Mouse (Mus musculus) heart, embryonic 10.5 days (tissue): ENCODE data around the gene Olfr548-ps1. TPM values are rescaled to one million over a fixed set of nuclear protein-coding genes. Genes with fewer than 3 reads are reported as not detected.
"Not testable (repeated sequence)": the region's sequence is repeated elsewhere in the genome, so short reads cannot be mapped to it uniquely, and the experiment has no call there.

Experiments used
- DNase-seq: peaks from one replicate; pipeline ENCODE4 v3.0.0-alpha.2; 2017; ENCODE audit warnings: low spot score
- H3K27ac ChIP-seq: fragments of 300-500 bp; sonication (generic); 2 replicates; pipeline ENCODE4 v1.5.1; 2016; ENCODE audit warnings: mild to moderate bottlenecking
- H3K27me3 ChIP-seq: fragments of 300-500 bp; sonication (generic); 2 replicates; pipeline ENCODE4 v1.6.1; 2016; ENCODE audit warnings: mild to moderate bottlenecking; ENCODE audit not compliant: poor library complexity, insufficient read depth, severe bottlenecking
- H3K36me3 ChIP-seq: fragments of 300-500 bp; sonication (generic); 2 replicates; pipeline ENCODE4 v1.6.1; 2016; ENCODE audit warnings: mild to moderate bottlenecking, moderate library complexity
- H3K4me1 ChIP-seq: fragments of 300-500 bp; sonication (generic); 2 replicates; pipeline ENCODE4 v1.6.1; 2016; ENCODE audit warnings: mild to moderate bottlenecking
- H3K4me3 ChIP-seq: fragments of 300-500 bp; sonication (generic); 2 replicates; pipeline ENCODE4 v1.5.1; 2016; ENCODE audit warnings: mild to moderate bottlenecking, moderate library complexity
- H3K9me3 ChIP-seq: fragments of 300-500 bp; sonication (generic); 2 replicates; pipeline ENCODE4 v1.6.1; 2016; ENCODE audit warnings: mild to moderate bottlenecking, moderate library complexity
- WGBS: fragments of 180-500 bp; shearing (Covaris S2); methylation state at CpG from one replicate; pipeline ENCODE4 v1.1.7; 2016; 5-methylcytosine and 5-hydroxymethylcytosine counted together
- polyA plus RNA-seq: library from polyadenylated mRNA; unstranded; fragments of >200 nt; fragmentation: Nextera tagmentation; extraction: Ambion mirVana; gene quantifications from 2 replicates; pipeline ENCODE4 v1.2.1, GENCODE M21; 2016

Gene Olfr548-ps1
- polyA plus RNA-seq, result not detected in 2 replicates

DNA sequence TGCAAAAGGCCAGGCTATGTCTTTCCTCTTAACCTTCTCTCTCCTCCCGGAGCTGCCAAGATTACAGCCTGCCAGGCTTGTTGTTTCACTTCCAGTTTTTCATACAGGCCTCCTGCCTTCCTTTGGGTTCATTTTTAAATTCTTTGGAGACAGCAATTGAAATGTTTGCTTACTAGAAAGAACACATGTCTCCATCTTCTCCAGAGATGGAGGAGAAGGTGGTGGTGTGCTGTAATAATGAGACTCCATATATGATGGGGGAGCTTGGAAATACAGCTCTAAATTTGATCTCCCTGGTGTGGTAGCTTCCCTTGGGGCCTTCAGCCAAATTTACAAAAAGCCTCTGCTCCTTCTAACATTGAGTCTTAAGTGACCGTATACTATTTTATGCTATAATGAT lies at the start of gene Olfr548-ps1:
Olfr548-ps1 (plus strand) TSS at position 301 of the 400 bp plus-strand sequence.
- H3K4me1 ChIP-seq, result no peaks in the 10 kb centered on the region
- H3K27ac ChIP-seq, result no peak within 1 kb of the TSS
- H3K27me3 ChIP-seq, result no peaks in the 10 kb centered on the region
- H3K36me3 ChIP-seq, result no peaks in the 10 kb centered on the region
- WGBS, result 80% methylated on average over 2 of the region's 2 CpGs
- H3K4me3 ChIP-seq, result no peak within 1 kb of the TSS
- H3K9me3 ChIP-seq, result no peaks in the 10 kb centered on the region
- DNase-seq, result no peak

DNA sequence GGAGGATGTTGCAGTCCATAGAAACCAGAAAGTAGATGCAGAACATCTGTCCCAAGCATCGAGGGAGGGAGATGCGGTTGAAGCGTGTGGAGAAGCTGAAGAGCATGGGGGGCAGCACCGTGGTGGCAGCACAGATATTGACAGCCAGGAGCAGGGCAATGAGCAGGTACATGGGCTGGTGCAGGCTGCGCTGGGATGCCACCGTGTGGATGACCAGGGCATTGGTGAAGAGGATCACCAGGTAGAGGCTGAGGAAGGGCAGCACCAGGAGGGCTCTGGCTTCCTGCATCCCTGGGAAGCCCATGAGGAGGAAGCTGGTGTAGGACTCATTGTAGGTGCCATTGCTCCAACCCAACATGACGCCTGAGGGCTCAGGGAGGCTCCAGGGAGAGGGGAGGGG lies 46.3 kb upstream of the Olfr548-ps1 start:
- H3K27ac ChIP-seq, H3K4me3 ChIP-seq, H3K36me3 ChIP-seq, H3K4me1 ChIP-seq, H3K9me3 ChIP-seq, H3K27me3 ChIP-seq, DNase-seq: not testable (repeated sequence)
- WGBS, result 40% methylated on average over 7 of the region's 7 CpGs

DNA sequence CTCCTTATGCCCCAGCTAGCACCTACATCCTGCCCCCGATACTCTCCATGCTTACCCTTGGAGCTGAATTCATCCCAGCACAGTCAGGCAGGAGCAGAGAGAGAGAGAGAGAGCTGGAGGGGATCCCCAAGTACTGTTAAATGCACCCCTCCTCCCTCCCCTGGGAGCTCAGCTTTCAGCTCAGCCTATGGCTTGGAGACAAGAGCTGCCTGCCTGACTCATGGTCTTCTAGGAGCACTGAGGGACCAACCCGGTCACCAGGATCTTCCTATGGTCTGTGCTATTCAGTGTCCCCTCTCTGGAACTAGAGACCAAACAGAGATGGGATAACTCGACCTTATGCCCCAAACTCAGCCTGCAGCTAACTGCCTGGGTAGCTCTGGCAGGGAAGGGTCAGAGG lies 41.2 kb upstream of the Olfr548-ps1 start, which contains the start of gene Olfr545:
Olfr545 (minus strand) TSS at position 101 of the 400 bp plus-strand sequence.
- no peak for DNase-seq
- Histone ChIP-seq H3K9me3 (no peaks in the 10 kb centered on the region), H3K27ac (no peak within 1 kb of the TSS), H3K4me1 (no peaks in the 10 kb centered on the region), H3K36me3 (no peaks in the 10 kb centered on the region), H3K4me3 (no peak within 1 kb of the TSS), H3K27me3 (no peaks in the 10 kb centered on the region)
- WGBS, result 60% methylated on average over 3 of the region's 3 CpGs

DNA sequence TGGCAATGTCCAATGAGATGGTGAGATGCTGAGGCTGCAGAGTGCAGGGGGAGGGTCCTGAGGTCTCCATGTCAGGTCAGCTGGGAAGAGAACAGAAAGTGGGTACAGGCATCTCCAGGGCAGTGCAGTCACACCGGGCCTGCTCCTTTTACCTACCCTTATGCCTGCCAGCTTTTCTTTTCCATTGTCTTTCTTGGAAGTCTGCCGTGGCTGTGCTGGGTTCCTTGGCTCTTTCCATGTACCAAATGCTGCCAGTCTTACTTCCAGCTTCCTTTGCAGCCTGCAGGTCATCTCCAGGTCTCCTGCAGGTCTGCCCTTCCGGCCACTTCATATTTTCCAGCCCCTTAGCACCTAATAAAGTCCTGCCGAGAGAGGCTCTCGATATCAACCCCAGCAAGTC lies 38.7 kb upstream of the Olfr548-ps1 start:
- Histone ChIP-seq H3K27ac (no peak overlapping the region), H3K4me1 (no peaks in the 10 kb centered on the region), H3K9me3 (no peaks in the 10 kb centered on the region), H3K27me3 (no peaks in the 10 kb centered on the region), H3K36me3 (no peaks in the 10 kb centered on the region), H3K4me3 (no peak overlapping the region)
- 59% methylated on average over 5 of the region's 5 CpGs for WGBS
- DNase-seq, result no peak

DNA sequence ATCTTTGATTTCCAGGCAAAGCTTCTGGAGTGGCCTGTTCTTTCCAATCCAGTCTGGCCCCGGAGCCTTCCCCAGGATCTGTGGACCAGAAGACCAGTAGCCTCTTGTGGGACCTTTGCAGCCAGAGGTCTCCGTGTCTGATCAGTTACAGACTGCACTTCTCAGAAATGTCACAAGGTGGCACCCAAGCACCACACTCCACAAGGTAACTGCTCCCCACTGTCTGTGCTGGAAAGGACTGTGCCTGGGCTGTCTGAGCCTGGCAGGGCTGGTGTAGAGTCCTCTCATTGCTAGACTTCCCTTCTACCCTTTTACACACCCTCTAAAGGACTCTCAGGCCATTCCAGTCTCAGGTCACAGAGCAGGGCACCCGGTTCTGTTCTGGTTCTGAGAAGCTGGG lies 33.8 kb upstream of the Olfr548-ps1 start:
- Histone ChIP-seq H3K27me3 (peaks cover 15% of the 10 kb centered on the region; the same call in 1 of the 2 replicates), H3K27ac (no peak overlapping the region), H3K4me3 (no peak overlapping the region), H3K4me1 (no peaks in the 10 kb centered on the region; the same call in 1 of the 2 replicates), H3K36me3 (no peaks in the 10 kb centered on the region), H3K9me3 (no peaks in the 10 kb centered on the region)
- peak; percentile 89 for DNase-seq
- WGBS, result 40% methylated on average over 3 of the region's 3 CpGs

DNA sequence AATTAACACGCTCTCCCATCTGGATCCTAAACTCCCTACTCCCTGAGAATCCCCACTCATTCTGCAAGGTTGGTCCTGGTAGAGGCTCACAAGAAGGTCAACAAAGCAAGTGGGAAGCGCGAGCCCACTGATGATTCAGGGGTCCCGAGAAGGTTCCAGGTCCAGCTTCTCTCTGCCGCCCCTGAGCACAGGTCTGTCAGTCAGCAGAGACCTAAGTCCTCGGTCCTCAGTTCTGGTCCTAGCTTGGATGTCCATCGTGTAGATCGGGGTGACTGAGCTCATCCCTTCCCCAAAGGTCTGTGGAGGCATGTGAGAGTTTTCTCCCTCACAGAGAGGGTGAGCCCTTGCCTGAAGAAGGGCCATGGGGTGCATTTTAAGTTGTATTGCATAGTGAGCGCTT lies 32.6 kb upstream of the Olfr548-ps1 start:
- no peaks in the 10 kb centered on the region for H3K36me3 ChIP-seq
- H3K4me1 ChIP-seq, result peaks cover 5% of the 10 kb centered on the region; the same call in 1 of the 2 replicates
- H3K4me3 ChIP-seq, result no peak overlapping the region
- no peak overlapping the region for H3K27ac ChIP-seq
- 82% methylated on average over 9 of the region's 9 CpGs for WGBS
- H3K9me3 ChIP-seq, result no peaks in the 10 kb centered on the region
- peaks cover 20% of the 10 kb centered on the region; the same call in 1 of the 2 replicates for H3K27me3 ChIP-seq
- DNase-seq, result peak; percentile 68

DNA sequence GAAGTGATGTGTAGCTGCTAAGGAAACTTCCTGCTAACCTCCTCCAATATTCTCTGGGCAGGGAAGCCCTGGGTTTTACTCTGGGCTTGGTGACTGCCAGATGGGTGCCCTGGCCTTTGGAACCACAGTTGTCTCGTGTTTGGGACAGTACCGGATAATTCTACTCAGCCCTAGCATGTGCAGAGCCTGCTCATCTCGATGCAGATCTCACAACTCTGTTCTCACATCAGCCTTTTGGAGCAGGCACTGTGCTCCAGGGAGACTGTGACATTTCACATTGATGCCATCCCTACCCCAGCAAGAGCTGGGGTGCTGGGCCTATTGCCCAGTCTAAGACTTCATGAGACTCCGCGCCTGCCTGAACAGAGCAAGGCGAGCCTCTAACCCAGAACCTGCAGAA lies 32.0 kb upstream of the Olfr548-ps1 start:
- Histone ChIP-seq H3K27ac (no peak overlapping the region), H3K9me3 (no peaks in the 10 kb centered on the region), H3K27me3 (peaks cover 24% of the 10 kb centered on the region), H3K4me1 (peaks cover 5% of the 10 kb centered on the region; the same call in 1 of the 2 replicates), H3K4me3 (no peak overlapping the region), H3K36me3 (no peaks in the 10 kb centered on the region)
- peak; percentile 68 for DNase-seq
- 82% methylated on average over 6 of the region's 6 CpGs for WGBS

DNA sequence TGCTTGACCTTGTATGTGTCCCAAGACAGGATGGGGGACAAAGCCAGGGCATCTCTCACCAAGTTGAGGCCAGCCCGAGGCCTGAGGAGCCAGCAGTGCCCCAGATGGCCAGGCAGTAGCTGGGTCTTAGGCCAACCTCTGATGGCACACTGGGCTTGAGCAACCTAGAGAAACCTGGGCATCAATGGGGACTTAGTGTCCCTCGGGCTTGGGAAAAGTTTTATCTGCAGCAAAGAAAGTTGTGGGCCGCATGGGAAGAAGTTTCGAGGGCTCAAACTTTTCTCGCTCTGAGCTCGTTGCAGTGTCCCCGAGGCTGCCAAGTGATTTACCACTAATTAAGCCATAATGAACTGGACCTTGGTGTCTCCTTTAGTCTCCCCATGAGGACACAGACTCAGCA lies 31.0 kb upstream of the Olfr548-ps1 start:
- WGBS, result 79% methylated on average over 7 of the region's 7 CpGs
- Histone ChIP-seq H3K36me3 (no peaks in the 10 kb centered on the region), H3K27ac (no peak overlapping the region), H3K27me3 (peaks cover 32% of the 10 kb centered on the region), H3K4me3 (no peak overlapping the region), H3K4me1 (peaks cover 5% of the 10 kb centered on the region; the same call in 1 of the 2 replicates), H3K9me3 (no peaks in the 10 kb centered on the region)
- DNase-seq, result peak; percentile 70

DNA sequence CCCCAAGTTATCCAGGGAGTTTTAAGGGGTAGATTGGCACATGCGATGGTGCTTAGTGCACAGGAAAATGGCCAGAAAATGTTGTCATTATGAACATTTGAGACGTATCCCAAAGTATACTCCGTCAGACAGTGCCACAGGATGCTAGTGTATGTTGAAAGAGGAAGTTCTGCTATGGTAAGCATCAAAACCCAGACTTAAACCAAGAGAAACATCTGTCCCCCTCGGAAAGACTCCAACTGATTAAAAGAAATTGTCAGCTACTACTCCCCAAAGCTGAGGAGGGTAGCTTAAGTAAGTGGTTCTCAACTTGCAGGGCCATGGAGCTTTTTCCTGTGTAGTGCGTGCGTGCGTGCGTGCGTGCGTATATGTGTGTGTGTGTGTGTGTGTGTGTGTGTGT lies 28.8 kb upstream of the Olfr548-ps1 start:
- Histone ChIP-seq H3K27me3 (peaks cover 32% of the 10 kb centered on the region), H3K27ac (no peak overlapping the region), H3K4me1 (peaks cover 5% of the 10 kb centered on the region; the same call in 1 of the 2 replicates), H3K4me3 (no peak overlapping the region), H3K9me3 (no peaks in the 10 kb centered on the region), H3K36me3 (no peaks in the 10 kb centered on the region)
- DNase-seq, result peak; percentile 54
- WGBS, result 92% methylated on average over 10 of the region's 10 CpGs

DNA sequence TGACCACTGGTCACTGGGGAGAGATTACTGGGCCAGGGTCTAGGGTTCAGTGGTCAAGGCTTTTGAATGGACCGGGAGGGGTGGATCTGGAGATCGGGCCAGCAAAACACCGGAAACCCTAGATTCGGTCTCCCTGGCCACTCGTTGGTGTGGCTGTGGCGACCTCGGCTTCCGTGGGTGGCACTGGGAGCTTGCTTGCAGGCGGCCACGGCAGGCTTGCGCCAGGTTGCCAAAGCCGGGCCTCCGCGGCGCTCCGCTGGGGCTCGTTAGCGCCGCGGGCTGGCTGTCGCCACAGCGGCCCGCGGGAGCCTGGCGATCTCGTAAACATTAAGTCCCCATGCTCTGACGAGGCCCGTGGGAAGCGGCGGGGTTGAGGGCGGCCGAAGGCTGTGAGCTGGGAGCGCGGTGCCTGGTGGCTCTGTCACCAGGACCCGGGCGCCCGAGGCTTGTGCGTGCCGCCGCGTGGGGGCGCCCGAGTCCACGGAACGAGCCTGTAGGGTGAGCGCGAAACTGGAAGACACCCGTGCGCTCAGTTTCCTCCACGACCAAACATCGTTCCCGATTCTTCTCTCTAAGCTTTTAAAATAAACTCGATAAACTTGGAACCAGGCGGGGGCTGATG lies 27.8 kb upstream of the Olfr548-ps1 start:
- 1% methylated on average over 54 of the region's 54 CpGs for WGBS

DNA sequence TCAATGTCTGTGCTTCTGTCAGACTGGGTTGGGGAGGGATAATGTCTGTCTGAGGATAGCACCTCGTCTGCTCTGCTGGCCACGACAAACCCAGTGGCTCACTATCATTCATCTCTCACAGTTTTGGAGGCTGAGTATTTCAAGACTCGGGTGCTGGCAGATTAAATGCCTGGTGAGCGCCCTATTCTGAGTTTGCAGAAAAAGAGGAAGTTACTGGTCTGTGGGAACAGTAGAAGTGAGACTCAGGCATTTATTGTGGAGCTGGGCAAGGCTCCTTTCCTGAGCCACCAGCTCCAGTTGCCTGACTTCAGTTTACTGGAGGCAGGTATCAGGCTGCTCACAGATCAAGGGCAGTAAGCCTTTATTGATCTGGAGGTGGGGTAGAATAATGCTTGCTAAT lies 26.6 kb upstream of the Olfr548-ps1 start:
- WGBS, result 40% methylated on average over 4 of the region's 4 CpGs
- Histone ChIP-seq H3K9me3 (no peaks in the 10 kb centered on the region), H3K27ac (no peak overlapping the region), H3K4me1 (peaks cover 5% of the 10 kb centered on the region; the same call in 1 of the 2 replicates), H3K4me3 (no peak overlapping the region), H3K36me3 (no peaks in the 10 kb centered on the region), H3K27me3 (peaks cover 27% of the 10 kb centered on the region)
- no peak for DNase-seq

More for the DNA sequence above, 27.8 kb upstream of the Olfr548-ps1 start:
- peaks cover 32% of the 10 kb centered on the region for H3K27me3 ChIP-seq
- H3K27ac ChIP-seq, result peak overlapping the region; percentile 87
- H3K36me3 ChIP-seq, result no peaks in the 10 kb centered on the region
- H3K4me3 ChIP-seq, result peak overlapping the region; percentile 72
- H3K9me3 ChIP-seq, result no peaks in the 10 kb centered on the region
- H3K4me1 ChIP-seq, result peaks cover 5% of the 10 kb centered on the region; the same call in 1 of the 2 replicates
- DNase-seq, result peak; percentile 89

DNA sequence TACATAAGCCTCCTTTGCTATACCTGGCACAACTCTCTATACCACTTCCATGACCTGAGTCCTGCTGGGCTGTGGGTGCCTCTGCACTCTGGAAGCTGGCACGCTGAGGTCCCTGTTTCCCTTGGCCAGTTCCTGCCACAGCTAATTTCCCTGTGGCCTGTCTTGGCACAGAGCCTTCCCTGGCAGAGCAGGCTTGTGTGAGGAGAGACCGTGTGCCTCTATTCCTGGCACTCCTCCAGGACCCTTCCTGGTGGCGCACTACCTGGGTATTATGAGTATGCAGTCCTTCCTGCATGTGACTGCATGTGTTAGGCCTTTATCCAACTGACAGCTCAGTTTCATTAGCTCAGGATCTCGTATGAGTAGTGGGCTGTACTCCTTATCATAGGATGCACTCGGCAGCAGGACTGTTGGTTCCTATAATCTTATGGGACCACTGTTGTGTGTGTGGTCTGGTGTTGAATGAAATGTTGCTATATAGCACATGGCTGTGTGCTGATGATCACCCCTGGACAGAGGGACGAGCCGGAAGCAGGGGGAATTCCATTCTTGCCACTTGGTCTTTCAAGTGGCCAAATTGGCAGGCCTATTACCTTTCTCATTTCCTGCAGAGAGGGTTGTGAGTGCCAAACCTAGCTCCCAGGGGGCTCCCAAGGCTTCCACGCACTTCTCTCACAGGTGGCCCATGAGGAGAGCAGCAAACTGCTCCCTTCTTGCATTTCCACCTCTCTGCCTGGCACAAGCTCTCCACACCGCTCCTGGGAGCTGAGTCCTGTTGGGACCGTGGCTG lies 24.2 kb upstream of the Olfr548-ps1 start:
- peaks cover 22% of the 10 kb centered on the region for H3K27me3 ChIP-seq
- H3K27ac ChIP-seq, result no peak overlapping the region
- H3K4me3 ChIP-seq, result no peak overlapping the region
- WGBS, result 66% methylated on average over 10 of the region's 10 CpGs
- H3K36me3 ChIP-seq, result no peaks in the 10 kb centered on the region
- no peak for DNase-seq
- 0 out of 2 replicates have a peak, but pooled peaks cover 5% of the 10 kb centered on the region for H3K4me1 ChIP-seq
- no peaks in the 10 kb centered on the region for H3K9me3 ChIP-seq

DNA sequence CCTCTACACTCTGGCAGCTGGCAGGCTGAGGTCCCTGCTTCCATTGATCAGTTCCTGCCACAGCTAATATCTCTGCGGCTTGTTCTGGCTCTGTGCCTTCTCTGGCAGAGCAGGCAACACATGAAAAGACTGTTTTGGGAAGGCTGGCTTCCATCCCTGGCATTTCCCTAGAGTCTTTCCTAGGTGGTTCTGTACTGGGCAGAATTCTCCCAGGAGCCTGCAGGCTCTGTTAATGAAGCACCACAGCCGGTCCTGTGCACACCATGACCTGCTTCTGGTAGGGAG lies 23.7 kb upstream of the Olfr548-ps1 start:
- Histone ChIP-seq H3K27ac (no peak overlapping the region), H3K27me3 (peaks cover 16% of the 10 kb centered on the region), H3K9me3 (no peaks in the 10 kb centered on the region), H3K4me1 (0 out of 2 replicates have a peak, but pooled peaks cover 5% of the 10 kb centered on the region), H3K36me3 (no peaks in the 10 kb centered on the region), H3K4me3 (no peak overlapping the region)
- DNase-seq, result no peak
- 77% methylated on average over 2 of the region's 2 CpGs for WGBS
